Mouse (Mus musculus): ENCODE data around the gene Olfr71. TPM values are rescaled to one million over a fixed set of nuclear protein-coding genes. Genes with fewer than 3 reads are reported as not detected.

The Olfr71 gene
- total RNA-seq (2022), result not detected

- no peak for DNase-seq
Measured at GRCm38 (mm10) chr4:43709869-43710268, at the start of gene Olfr71. TSS of gene Olfr71 (minus strand) at chr4:43710255.

- no peak for DNase-seq
Measured at GRCm38 (mm10) chr4:43757213-43757612, 47.2 kb upstream of the Olfr71 start.

- no peak for DNase-seq
Measured at GRCm38 (mm10) chr4:43745187-43745586, 35.1 kb upstream of the Olfr71 start.

- DNase-seq, result no peak
Measured at GRCm38 (mm10) chr4:43743099-43743498, 33.0 kb upstream of the Olfr71 start.

- no peak for DNase-seq
Measured at GRCm38 (mm10) chr4:43742637-43743036, 32.6 kb upstream of the Olfr71 start.

- no peak for DNase-seq
Measured at GRCm38 (mm10) chr4:43741526-43741925, 31.5 kb upstream of the Olfr71 start.

- DNase-seq, result no peak
Measured at GRCm38 (mm10) chr4:43738989-43739674, 29.1 kb upstream of the Olfr71 start.

- no peak for DNase-seq
Measured at GRCm38 (mm10) chr4:43737144-43737543, 27.1 kb upstream of the Olfr71 start.

GRCm38 (mm10) chr4:43733186-43733585 lies 23.1 kb upstream of the Olfr71 start:
- DNase-seq, result no peak

- DNase-seq, result no peak
Measured at GRCm38 (mm10) chr4:43732171-43732570, 22.1 kb upstream of the Olfr71 start.

- no peak for DNase-seq
Measured at GRCm38 (mm10) chr4:43730750-43731297, 20.8 kb upstream of the Olfr71 start.

GRCm38 (mm10) chr4:43729794-43730550 lies 19.9 kb upstream of the Olfr71 start, which contains the start of gene Spaar:
TSS of gene Spaar (plus strand) at chr4:43730034.
- DNase-seq, result no peak

GRCm38 (mm10) chr4:43729126-43729525 lies 19.1 kb upstream of the Olfr71 start:
- DNase-seq, result no peak

GRCm38 (mm10) chr4:43728576-43728954 lies 18.5 kb upstream of the Olfr71 start:
- DNase-seq, result peak; percentile 68

GRCm38 (mm10) chr4:43727718-43728575 lies 17.9 kb upstream of the Olfr71 start:
- DNase-seq, result no peak

GRCm38 (mm10) chr4:43726995-43727394 lies 16.9 kb upstream of the Olfr71 start, which contains the start of gene Hrct1:
TSS of gene Hrct1 (plus strand) at chr4:43727188.
- DNase-seq, result peak; percentile 68

GRCm38 (mm10) chr4:43726228-43726993 lies 16.4 kb upstream of the Olfr71 start:
- DNase-seq, result no peak

GRCm38 (mm10) chr4:43724764-43725163 lies 14.7 kb upstream of the Olfr71 start:
- no peak for DNase-seq

GRCm38 (mm10) chr4:43722191-43722590 lies 12.1 kb upstream of the Olfr71 start:
- no peak for DNase-seq

- no peak for DNase-seq
Measured at GRCm38 (mm10) chr4:43720491-43721228, 10.6 kb upstream of the Olfr71 start.

GRCm38 (mm10) chr4:43713652-43714219 lies 3.7 kb upstream of the Olfr71 start:
- no peak for DNase-seq

Measured in adrenal gland, adult 8-10 months (tissue).